Mouse (Mus musculus) lung, postnatal 0 days (tissue): ENCODE results near the gene Lmbrd2. TPM values are rescaled to one million over a fixed set of nuclear protein-coding genes. Genes with fewer than 3 reads are reported as not detected.

Experiments
- ATAC-seq: fragments of 200-750 bp; cut with Nextera tagmentation; 2 replicates; pipeline ENCODE4 v1.8.0; 2017; ENCODE audit warnings: moderate library complexity
- DNase-seq: peaks from one replicate; pipeline ENCODE4 v3.0.0-alpha.2; 2016; ENCODE audit warnings: low spot score
- H3K27ac ChIP-seq: fragments of 300-500 bp; sonication (generic); 2 replicates; pipeline ENCODE4 v1.5.1; 2014; ENCODE audit warnings: antibody characterized with exemption, mild to moderate bottlenecking, low read length, mixed read lengths
- H3K27me3 ChIP-seq: fragments of 300-500 bp; sonication (generic); replicated peaks from 2 replicates; pipeline ENCODE4 v1.6.1; 2014; ENCODE audit warnings: low read length, mixed read lengths; ENCODE audit not compliant: insufficient read depth
- H3K36me3 ChIP-seq: fragments of 300-500 bp; sonication (generic); 2 replicates; pipeline ENCODE4 v1.6.1; 2014; ENCODE audit warnings: low read length, mixed read lengths; ENCODE audit not compliant: insufficient read depth
- H3K4me1 ChIP-seq: fragments of 300-500 bp; sonication (generic); 2 replicates; pipeline ENCODE4 v1.6.1; 2014; ENCODE audit warnings: antibody characterized with exemption, low read depth, low read length, mixed read lengths; ENCODE audit not compliant: insufficient read depth
- H3K4me2 ChIP-seq: fragments of 300-500 bp; sonication (generic); replicated peaks from 2 replicates; pipeline ENCODE4 v1.6.1; 2014; ENCODE audit warnings: low read depth, mild to moderate bottlenecking, low read length, moderate library complexity, mixed read lengths
- H3K4me3 ChIP-seq: fragments of 300-500 bp; sonication (generic); 2 replicates; pipeline ENCODE4 v1.5.1; 2014; ENCODE audit warnings: low read depth, low read length
- H3K9ac ChIP-seq: fragments of 300-500 bp; sonication (generic); replicated peaks from 2 replicates; pipeline ENCODE4 v1.6.1; 2014; ENCODE audit warnings: low read depth, mild to moderate bottlenecking
- H3K9me3 ChIP-seq: fragments of 300-500 bp; sonication (generic); 2 replicates; pipeline ENCODE4 v1.6.1; 2016; ENCODE audit warnings: low read length, mixed read lengths
- CTCF ChIP-seq: IDR thresholded peaks from 2 replicates; pipeline ENCODE4 v1.5.1; 2016; ENCODE audit warnings: antibody characterized with exemption, mild to moderate bottlenecking
- EP300 ChIP-seq: IDR thresholded peaks from 2 replicates; pipeline ENCODE4 v1.6.1; 2016; ENCODE audit warnings: antibody characterized with exemption, mild to moderate bottlenecking, control low read depth
- WGBS: fragments of 180-500 bp; shearing (Covaris S2); extraction: QIAGEN DNeasy Blood & Tissue Kit; methylation state at CpG from one replicate; pipeline ENCODE4 v1.1.7; 2014; 5-methylcytosine and 5-hydroxymethylcytosine counted together
- polyA plus RNA-seq: library from polyadenylated mRNA; unstranded; fragments of >200 nt; fragmentation: Nextera tagmentation; extraction: Ambion mirVana; gene quantifications from 2 replicates; pipeline ENCODE4 v1.2.1, GENCODE M21; 2015

Gene Lmbrd2
- polyA plus RNA-seq, 1 experiment from 2014 or later, result 2.1 TPM

GRCm38 (mm10) chr15:9106303-9107074 is 33.9 kb upstream of the Lmbrd2 start:
- DNase-seq, result no peak
- TF ChIP-seq EP300 (no peak), CTCF (no peak)
- Histone ChIP-seq H3K27me3 (no peaks in the 10 kb centered on the region), H3K9ac (no peak overlapping the region), H3K9me3 (no peaks in the 10 kb centered on the region), H3K4me1 (no peaks in the 10 kb centered on the region), H3K36me3 (peaks cover 14% of the 10 kb centered on the region; the same call in 1 of the 2 replicates), H3K4me2 (no peak overlapping the region), H3K27ac (no peak overlapping the region), H3K4me3 (no peak overlapping the region)
- WGBS, result 72% methylated on average over 13 of the region's 13 CpGs
- no peak for ATAC-seq

GRCm38 (mm10) chr15:9110526-9111347 is 29.6 kb upstream of the Lmbrd2 start:
- DNase-seq, result no peak
- WGBS, result 71% methylated on average over 6 of the region's 6 CpGs
- Histone ChIP-seq H3K27me3 (no peaks in the 10 kb centered on the region), H3K36me3 (peaks cover 8% of the 10 kb centered on the region; the same call in 1 of the 2 replicates), H3K27ac (no peak overlapping the region), H3K4me3 (no peak overlapping the region), H3K9ac (no peak overlapping the region), H3K4me2 (no peak overlapping the region), H3K4me1 (no peaks in the 10 kb centered on the region), H3K9me3 (no peaks in the 10 kb centered on the region)
- TF ChIP-seq CTCF, result no peak
- no peak for ATAC-seq

GRCm38 (mm10) chr15:9111648-9112047 is 28.7 kb upstream of the Lmbrd2 start:
- Histone ChIP-seq H3K36me3 (peaks cover 8% of the 10 kb centered on the region; the same call in 1 of the 2 replicates), H3K9me3 (no peaks in the 10 kb centered on the region), H3K4me1 (no peaks in the 10 kb centered on the region), H3K9ac (no peak overlapping the region), H3K4me3 (no peak overlapping the region), H3K27me3 (no peaks in the 10 kb centered on the region), H3K4me2 (no peak overlapping the region), H3K27ac (no peak overlapping the region)
- DNase-seq, result no peak
- 73% methylated on average over 3 of the region's 3 CpGs for WGBS
- TF ChIP-seq EP300 (no peak), CTCF (no peak)
- no peak for ATAC-seq

- Histone ChIP-seq H3K4me2 (no peak overlapping the region), H3K27ac (no peak overlapping the region), H3K4me3 (no peak overlapping the region), H3K4me1 (no peaks in the 10 kb centered on the region), H3K36me3 (no peaks in the 10 kb centered on the region), H3K9me3 (no peaks in the 10 kb centered on the region), H3K9ac (no peak overlapping the region), H3K27me3 (no peaks in the 10 kb centered on the region)
- 56% methylated on average over 9 of the region's 9 CpGs for WGBS
- no peak for TF ChIP-seq CTCF
- no peak for TF ChIP-seq EP300
- DNase-seq (peak; percentile 31), ATAC-seq (no peak)
Measured at GRCm38 (mm10) chr15:9113556-9113955, 26.8 kb upstream of the Lmbrd2 start.

- H3K9me3 ChIP-seq, result no peaks in the 10 kb centered on the region
- WGBS, result 57% methylated on average over 4 of the region's 4 CpGs
- no peak overlapping the region for H3K4me3 ChIP-seq
- TF ChIP-seq CTCF (no peak), EP300 (no peak)
- ATAC-seq (no peak), DNase-seq (no peak)
- H3K27ac ChIP-seq, result no peak overlapping the region
- no peaks in the 10 kb centered on the region for H3K27me3 ChIP-seq
- no peaks in the 10 kb centered on the region for H3K4me1 ChIP-seq
- H3K36me3 ChIP-seq, result no peaks in the 10 kb centered on the region
- no peak overlapping the region for H3K4me2 ChIP-seq
- no peak overlapping the region for H3K9ac ChIP-seq
Measured at GRCm38 (mm10) chr15:9114131-9114530, 26.2 kb upstream of the Lmbrd2 start.

- Histone ChIP-seq H3K4me2 (no peak overlapping the region), H3K4me1 (no peaks in the 10 kb centered on the region), H3K27ac (no peak overlapping the region), H3K4me3 (no peak overlapping the region), H3K27me3 (no peaks in the 10 kb centered on the region), H3K36me3 (no peaks in the 10 kb centered on the region), H3K9ac (no peak overlapping the region), H3K9me3 (no peaks in the 10 kb centered on the region)
- TF ChIP-seq EP300 (no peak), CTCF (no peak)
- no peak for DNase-seq
- ATAC-seq, result no peak
- WGBS, result 27% methylated on average over 5 of the region's 5 CpGs
Measured at GRCm38 (mm10) chr15:9114599-9114998, 25.8 kb upstream of the Lmbrd2 start.
